Mouse (Mus musculus): ENCODE measurements around the gene Corin.

Gene Corin

DNA sequence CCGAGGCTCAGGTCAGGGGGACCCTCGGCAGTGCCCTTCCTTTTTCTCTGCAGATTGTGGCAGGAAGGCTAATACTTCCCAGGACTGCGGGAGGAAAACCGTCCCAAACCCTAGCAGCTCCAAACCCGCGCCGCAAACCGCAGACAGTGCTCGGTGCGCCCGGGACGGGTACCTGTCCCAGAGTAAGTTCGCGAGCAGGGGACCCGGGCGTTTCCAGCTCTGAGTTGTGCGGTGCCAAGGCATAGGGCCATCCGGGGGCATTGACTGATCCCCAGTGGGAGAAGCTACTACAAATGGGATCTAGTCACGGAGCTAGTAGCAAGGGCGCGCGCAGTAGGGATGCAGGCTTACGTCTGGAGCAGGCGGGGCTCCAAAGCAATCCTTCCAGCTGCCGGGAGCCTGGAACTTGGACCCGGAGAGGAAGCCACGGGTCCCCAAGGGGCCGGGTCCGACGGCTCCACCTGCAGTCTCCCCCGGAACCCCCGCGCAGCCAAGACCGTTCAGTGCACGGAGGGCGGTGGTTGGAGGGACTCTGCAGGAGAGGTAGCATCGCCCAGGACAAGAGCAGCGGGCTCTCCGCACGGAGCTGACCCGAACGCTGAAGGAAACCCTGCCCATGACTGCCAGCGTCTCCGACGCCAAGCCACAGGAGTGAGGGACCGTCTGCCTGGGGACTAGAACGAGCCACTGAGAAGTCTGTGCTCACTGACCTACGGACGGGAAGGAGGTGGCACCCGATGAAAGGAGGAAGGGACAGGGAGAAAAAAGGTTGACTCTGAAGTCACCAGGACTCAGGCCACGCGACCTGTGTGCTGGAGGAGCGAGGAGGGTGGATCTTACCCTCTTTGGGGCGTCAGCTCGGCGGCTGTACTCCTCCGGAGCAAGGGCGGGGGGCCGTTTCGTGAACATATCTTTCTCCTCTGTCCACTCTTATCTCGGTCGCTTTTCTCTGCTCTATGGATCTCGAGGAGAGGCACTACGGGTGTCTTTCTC, at the start of gene Corin:
Gene Corin (minus strand): TSS at position 943 of the 993 bp plus-strand sequence.
- DNase-seq, result no peak

DNA sequence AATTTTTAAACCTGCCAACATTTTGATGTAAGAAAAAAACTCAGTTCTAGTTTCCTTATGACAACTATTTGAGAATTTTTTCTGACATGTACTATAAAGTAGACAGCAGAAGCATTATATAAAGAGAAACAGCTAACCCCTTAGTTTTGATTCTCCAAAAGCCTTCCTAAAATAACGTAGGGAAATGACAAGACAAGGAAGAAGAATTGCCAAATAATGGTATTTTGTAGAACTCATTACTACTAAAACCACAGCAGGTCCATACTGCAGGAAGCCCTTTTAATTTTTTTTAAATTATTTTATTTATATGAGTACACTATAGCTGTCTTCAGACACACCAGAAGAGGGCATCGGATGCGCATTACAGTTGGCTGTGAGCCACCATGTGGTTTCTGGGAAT, 46.9 kb upstream of the Corin start:
- no peak for DNase-seq

DNA sequence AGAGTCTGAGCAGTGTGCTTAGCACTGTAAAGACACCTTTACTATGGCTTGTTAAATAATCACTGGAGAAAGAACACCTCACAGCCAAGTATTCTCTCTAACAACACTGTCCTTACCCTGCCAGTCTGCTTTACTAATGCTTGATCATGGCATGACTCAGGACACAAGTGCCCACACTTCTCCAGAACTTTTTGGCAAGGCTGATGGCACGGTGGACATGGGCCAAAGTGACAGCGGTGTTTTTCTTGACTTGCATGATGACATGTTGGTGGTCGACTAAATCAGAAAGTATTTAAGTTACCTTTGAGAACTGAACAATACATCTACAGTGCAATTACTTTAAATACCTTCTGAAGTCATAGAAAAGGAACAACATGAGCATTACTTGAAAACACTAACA, 24.6 kb upstream of the Corin start:
- no peak for DNase-seq

DNA sequence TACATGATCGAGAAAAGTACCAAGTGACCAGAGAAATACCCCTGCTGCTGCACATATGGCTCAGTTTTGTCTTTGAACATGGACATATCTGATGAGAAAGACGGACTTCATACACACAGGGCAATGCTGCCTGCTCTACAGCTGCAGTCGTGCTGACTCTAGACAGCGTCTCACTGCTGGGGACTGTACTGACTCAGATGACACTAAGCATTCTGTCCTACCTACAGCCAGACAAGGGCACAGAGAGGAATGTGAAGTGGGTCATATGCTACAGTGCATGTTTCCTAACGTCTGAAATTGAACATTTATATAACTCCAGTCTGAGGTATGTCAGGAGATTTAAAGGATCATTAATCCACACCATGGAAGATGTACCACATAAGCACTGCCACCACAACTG, 9.5 kb upstream of the Corin start:
- DNase-seq, result no peak

DNA sequence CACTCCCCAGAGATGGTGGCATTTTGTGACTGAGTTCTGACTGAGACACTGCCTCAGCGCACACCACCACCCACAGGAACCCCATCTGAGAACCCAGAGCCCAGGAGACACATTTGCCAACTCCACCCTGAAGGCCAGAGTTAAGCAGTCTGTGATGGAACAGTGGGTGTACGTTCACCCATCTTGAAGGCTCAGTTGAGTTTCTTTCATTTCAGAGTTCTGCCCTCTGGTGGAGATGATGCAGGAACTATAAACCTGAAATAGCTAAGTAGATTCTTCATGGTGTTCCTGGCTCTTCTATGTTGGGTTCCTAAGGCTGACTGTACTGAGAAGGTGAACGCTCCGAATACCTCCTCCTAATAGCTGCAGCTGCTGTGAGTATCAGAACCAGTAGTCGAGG, 1.5 kb upstream of the Corin start:
- no peak for DNase-seq

DNA sequence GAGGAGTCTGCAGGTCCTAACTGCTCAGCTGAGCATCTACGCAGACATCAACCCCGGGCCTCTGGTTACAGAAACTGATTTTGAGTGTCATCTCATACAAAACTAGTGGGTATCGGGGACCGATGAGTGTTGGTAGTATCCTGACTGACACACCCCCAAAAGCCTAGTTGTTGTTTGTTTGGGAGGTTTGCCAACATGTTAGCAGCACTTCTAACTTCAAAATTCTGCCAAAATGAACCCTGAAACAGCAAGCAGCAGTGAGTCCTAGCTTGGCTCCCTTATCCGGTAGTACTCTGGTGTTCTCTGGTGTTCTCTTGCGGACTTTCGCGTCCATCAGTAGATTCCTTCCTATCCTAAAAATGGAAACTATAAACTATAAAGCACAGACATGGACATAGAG, 1.5 kb downstream of the Corin start:
- no peak for DNase-seq

DNA sequence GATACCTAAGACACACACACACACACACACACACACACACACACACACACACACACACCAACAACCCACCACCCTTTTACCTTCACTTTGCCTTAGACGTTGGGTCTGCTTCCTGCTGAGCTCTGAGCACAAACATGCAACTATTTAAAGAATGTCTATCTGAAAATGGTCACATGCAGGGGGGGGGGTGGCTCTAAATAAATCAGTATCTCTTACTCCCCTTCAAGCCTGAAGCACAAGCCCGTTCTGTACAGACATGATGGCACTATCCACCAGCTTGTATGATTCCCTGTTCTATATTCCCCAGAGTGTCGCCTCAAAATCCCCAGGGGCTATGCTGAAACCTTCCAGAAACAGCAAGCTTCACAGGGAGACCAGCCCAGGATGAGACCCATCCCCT, 2.5 kb downstream of the Corin start:
- DNase-seq, result no peak

DNA sequence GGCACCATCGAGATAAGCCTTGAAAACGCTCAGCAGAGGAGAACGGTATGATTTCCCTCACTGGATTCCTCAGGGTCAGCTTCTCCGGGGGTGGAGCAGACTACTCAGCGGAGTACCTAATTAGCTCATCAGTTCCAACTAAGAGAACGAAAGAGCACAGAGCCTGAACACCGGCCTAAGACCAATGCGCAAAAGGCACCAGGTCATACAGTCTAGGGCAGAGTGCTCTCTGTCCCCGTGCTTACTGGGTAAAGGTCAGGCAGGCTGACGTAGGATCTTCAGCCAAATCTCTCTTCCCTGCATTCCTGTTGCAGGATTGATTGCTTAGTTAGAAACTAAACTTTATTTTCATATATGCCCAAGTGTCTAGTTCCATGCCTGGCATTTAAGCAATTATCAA, 6.0 kb downstream of the Corin start:
- DNase-seq, result peak; percentile 49 to 54

DNA sequence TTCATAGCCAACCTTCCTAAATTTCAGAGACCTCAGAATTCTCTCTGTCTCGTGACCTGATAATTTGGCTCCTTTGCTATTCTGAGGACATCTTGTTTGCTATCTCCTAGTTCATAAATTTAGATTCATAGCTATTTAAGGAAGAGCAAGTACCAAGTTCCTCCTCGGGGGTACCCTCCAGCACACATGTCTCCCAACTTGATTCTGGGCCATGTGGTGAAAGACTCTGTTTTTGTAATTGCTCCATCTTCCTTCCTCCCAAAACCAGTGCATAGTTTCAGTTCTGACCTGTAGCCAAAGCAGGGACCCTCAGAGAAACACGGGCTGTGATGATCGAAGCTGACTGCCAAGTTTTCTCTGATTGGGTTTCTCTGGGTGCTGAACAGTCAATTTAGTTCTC, 7.5 kb downstream of the Corin start:
- DNase-seq, result no peak

DNA sequence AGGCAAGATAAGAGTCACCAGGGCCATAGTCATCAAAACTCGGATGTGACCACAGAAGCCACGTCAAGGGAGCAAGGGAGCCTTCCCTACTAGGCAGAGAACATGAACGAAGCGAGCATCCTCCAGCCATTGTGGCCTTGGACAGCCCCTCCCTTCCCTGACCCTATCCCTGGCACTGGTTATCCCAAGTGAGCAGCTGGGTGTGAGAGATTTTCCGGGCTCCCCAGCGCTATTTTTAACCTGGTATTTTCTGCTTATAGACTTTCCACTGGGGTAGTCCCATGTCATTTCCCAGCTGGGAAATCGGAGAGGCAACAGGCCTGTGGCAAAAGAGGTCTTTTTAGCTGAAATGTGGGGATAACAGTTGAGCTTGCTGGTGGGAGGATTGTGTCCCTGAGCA, 10.4 kb downstream of the Corin start:
- no peak for DNase-seq

DNA sequence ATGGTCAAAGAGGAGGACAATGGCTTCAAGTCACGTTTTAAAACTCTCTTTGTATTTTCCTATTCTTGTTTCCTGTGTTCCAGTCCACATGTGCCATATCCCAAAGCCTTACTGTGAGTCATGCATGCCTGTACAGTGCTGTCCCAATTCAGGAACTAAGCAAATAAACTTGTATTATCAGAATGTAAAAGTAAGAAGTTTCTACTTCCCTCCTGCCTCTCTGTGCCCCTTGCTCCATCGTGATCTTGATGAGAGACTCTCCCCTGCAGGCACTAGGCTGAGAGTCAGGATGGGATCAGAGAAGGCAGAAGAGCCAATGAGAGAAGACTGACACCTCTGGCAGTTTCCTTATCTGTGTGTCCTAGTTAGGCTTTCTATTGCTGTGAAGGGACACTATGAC, 13.0 kb downstream of the Corin start:
- no peak for DNase-seq

DNA sequence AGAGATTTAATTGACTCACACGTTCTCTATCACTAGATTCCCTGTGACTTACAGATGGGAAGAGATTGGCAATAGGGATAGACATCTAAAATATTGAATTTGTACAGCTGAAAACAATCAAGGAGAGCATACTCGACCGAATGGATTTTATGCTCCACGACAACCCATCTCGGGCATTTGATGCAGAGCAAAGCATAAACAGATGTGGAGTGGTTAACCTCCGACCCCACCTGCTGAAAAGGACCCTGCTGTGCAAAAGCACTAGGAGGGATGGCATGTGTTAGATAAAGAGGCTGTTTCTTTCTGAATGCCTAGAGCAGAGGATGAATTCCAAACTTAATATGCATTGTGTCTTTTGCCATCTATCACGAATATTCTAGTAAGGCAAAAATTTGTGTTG, 23.8 kb downstream of the Corin start:
- no peak for DNase-seq

DNA sequence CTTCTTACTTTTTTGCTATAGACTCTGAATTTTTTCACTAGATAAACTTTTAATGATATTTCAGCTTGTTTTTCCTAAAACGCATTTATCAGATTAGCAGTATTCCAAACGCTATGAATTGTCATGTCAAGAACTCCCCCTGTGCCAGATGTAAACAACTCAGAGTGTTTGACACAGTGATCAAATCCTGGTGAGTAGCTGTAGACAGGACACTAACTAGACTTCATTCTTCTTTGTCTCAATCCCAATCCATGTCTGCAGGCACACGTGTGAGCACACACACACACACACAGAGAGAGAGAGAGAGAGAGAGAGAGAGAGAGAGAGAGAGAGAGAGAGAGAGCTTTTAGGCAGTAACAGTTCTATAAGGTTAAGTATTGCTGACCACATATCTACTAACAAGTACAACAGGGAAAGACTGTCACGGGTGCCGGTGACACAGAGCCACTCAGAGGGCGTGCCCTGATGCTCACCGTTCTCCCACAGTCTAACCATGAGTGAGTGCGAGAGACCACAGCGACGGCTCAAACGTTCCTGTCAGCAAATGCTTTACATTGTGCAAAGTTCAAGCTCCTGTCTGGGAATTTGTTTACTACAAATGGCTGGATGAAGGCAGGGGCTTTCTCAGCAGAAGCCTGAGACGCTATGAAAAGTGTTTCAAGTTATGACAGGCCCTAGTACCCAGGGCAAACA, 31.8 kb downstream of the Corin start:
- no peak for DNase-seq

DNA sequence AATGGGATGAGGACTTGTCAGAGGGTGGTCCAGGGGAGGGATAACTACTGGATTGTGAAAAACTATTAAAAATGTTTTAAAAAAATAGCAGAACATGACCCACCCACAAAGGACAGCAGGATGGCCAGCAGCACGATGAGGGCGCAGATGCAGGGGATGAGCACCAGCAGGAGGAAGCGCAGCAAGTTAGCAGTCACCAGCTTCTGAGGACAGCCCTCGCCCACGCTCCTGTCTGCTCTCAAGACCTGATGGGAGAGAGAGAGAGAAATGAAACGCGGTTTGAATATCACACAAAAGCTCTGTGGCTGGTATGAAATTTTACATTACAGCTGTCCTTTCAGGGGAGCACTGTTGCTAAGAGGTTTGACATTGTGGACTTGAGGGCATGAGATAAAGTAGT, 32.5 kb downstream of the Corin start:
- no peak for DNase-seq

DNA sequence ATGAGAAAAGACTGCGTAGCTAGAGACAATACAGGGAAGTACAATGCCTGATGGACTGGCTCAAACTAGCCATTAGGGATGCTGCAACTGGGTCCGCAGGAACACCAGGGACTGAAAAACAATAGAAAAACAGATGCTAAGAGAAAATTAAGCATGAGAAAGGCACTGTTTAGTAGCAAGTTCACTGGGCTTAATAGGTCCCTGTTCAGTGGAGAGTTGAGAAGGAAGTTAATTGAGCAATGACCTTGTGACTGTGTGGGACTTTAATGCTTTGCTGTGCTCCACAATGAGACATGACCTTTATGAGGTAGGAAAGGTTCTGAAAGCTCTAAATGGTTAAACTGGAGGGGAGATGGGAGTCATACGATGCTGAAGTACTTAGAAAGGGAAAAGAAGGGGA, 39.3 kb downstream of the Corin start:
- DNase-seq, result no peak

DNA sequence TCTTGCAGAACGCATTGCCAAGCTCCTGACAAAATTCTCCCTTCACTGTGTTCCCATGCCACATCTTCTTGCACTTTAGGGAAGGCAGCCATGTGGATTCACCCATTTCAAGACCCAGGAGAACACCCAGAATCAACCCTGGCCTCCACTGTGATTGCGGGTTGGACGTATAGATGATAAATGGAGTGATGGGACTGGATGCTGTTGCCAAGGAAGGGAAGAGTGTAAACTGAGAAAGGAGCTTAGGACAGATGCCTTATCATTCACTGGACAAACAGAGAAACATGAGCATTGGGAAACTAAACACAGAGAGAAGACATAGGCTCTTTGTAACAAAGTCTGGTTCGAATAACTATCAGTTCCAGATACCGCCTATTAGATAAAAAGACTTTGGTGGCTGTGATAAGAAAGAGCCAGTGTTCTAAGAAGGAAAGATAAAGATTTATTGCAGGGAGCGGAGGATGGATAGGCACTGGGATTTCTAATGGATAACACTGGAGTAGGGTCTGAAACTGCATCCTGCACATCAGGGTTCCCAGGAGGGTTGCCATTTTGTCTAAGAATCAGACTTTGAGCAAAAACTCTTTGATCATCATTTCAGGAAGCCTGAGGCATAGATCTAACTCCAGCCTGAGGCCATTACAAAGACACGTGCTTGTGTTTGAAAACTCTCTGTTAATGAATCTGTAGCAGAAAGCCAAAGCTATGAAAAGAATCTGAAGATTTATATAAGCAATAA, 44.7 kb downstream of the Corin start:
- DNase-seq, result no peak

DNA sequence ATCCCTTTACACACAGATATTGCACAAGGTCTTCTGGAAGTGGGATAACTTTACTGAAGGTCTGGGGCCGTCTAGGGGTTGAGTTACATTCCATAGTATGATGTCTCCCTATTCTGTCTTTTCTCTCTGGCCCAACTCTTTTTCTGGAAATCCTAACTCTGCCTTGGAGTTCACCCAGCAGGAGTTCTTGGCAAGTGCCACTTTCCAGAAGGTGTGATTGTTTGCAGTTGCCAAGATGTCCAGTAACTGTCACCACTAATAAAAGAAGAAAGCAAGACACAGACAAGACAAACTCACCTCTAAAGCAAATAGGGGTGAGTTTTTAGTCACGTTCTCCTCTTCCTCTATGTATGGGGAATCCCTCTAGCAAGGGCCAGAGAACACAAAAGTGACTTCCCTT, 50.6 kb downstream of the Corin start:
- DNase-seq, result no peak

DNA sequence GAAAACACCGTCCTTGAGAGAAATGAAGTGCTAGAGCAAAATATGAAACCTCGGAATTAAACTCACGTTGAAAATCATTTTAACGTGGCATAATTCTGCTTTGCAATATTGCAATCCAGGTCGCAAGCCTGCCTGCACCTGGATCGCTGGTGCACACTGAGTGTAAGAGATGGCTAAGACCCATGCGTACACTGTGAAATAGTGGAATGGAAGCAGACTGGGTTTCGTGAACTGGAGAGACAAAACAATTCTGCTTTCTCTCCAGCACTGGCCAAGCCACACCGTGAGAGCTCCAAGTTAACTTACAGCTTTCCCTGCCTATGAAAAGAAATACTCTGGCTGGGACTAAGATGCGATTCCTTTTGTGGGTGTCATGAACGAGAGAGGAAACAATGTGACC, 51.1 kb downstream of the Corin start:
- DNase-seq, result no peak

DNA sequence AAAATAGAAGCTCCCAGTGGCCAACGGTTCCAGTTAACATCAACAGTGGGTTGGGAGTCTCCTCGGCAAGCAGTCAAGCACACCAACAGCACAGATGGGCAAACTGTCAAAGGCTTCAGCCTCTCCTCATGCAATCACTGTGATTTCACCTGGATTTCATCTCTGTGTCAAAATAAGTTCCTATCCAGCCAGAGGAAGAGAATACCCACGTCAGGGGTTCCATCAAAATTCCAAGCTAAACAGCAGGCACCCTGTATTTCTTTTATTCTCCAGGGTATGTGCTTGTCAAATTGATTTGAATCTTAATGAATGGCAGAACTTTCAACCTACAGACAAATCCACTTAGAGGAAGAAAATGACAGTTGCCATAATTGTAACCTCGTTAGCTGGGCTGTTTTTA, 51.5 kb downstream of the Corin start:
- no peak for DNase-seq

DNA sequence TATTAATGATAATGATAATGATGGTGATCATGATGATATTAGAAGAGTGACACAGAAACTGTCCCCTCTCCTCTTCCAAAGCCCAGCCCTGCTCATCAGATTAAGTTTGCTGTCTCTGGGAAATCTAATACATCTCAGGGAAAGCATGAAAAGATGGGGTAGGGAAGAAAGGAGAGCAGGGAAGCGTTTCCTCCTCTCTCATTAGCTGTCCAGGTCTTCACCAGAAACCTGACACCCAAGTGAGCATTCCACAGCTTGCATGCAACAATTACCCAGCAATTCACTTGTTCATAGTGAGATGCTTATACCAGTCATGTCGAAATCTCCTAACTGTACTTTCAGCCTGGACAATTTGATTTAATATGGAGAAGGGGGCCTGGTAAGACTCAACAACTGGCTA, 55.4 kb downstream of the Corin start:
- no peak for DNase-seq

DNA sequence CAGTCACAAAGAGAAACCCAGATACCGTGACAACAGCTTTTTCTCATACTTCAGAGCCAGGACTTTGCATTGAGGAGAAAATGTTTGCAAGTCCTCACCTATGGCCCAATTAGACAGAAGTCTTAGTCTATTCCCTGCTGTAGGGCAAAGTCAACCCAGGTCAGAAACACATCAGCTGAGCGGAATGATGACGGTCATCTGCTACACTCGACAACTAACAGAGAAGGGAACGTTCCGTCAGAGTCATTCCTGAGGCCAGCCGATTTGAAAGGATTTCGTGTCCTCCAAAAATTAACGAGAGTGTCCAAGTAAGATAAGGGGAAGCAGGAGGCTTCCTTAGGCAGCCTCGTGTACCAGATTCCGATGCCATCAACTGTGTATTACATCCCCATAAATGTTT, 58.2 kb downstream of the Corin start:
- DNase-seq, result no peak

DNA sequence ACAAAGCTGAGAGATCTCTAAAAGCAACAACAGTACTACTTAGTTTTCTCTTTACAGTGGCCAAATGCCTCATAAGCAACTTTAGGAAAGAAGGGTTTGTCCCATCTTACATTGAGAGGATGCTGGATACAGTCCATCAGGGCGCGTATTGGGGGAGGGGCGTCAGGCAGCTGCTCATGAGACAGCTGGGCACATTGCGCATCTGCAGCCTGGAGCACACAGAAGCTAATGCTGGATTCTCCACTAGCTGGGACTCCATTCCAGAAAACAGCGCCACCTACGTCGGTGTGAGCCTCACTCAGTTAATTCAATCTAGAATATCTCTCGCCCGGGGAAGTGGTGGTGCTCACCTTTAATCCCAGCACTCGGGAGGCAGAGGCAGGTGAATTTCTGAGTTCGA, 60.3 kb downstream of the Corin start:
- no peak for DNase-seq

DNA sequence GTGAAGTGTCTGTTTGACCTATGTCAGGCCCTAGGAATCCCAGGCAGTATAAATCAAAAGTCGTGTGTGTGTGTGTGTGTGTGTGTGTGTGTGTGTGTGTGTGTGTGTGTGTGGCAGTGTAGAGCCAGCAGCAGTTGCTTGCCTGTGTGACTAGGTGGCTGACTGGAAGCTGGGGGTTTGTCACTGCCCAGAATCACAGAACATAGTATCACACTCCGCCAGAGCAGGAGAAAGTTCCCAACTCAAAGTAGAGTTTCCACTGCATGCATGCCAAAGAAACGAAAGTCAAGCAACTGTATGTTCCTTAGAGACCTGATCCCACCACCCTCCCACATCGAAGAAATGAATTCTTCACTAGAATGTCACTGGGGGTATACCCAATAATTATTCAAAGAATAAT, 61.3 kb downstream of the Corin start:
- no peak for DNase-seq

DNA sequence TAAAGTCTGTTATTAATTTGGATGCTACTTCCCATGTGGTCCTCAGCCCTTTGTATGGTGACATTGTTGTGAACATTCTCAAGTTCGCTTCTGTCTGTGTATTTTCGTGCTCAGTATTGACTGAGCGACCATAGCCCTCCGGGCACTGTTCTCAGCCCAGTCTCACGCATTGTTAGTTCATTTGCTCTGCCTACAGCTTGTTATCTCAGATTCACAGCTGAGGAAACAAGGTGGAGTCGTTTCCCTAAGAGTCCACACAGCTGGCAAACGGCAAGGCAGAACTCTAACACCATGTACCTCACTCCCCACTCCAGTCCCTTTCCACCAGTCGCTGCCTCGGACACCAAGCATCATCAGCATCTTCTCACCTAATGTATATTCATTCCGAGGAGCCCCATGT, 63.1 kb downstream of the Corin start:
- DNase-seq, result no peak
